Mouse (Mus musculus): ENCODE measurements around the gene Synrg.

The Synrg gene

GRCm38 (mm10) chr11:84078601-84079000 lies 114.4 kb downstream of the Synrg start:
- DNase-seq: no peak

- DNase-seq: no peak
Observed at GRCm38 (mm10) chr11:84079361-84079760, 115.1 kb downstream of the Synrg start.

GRCm38 (mm10) chr11:84079887-84080286 lies 115.7 kb downstream of the Synrg start:
- no peak for DNase-seq

GRCm38 (mm10) chr11:84080327-84080726 lies 116.1 kb downstream of the Synrg start:
- no peak for DNase-seq

GRCm38 (mm10) chr11:84081901-84082300 lies 117.7 kb downstream of the Synrg start:
- no peak for DNase-seq

- DNase-seq: no peak
Observed at GRCm38 (mm10) chr11:84090572-84090971, 126.3 kb downstream of the Synrg start.

Data from kidney, adult 9 months (tissue).